Mouse (Mus musculus): Measurements from ENCODE around the gene Adprh. TPM values are rescaled to one million over a fixed set of nuclear protein-coding genes. Genes with fewer than 3 reads are reported as not detected.

Adprh gene
- 118 TPM for polyA plus RNA-seq (2017; shearing (Covaris generic))

DNA sequence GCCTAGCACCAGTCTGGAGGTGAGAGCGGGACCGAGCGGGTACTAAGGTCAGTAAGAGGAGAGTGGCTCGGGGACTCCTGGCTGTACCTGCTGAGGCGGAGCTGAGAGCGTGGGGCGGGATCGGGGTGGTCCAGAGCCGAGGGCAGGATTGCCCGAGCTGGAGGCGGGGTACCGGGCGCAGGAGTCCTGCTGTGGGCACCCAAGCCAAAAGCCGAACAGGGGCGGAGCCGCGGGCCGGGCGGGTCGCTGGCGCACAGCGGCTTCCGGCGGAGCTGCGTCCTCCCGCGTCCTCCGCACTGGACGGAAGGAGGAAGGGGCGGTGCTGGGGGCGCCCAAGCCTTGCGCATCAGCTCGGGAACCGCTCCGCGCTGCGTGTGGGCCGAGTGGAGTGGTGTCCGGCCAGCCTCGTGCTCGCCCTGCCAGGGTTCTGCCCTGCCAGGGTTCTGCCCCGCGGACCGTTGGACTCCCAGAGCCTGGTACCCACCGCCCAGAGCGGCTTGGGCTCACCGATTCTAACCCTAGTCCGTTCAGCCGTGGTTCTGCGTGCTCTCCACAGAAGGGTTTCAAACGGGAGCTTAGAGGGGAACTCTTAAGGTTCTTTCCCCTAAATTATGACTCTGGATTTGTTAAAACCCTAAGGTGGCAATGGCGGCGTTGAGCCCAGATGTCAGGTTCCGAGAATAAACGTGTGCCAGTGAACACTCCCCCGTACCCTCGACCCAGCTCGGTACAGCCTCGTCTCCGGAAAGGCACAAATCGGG, at the start of gene Adprh:
Adprh (minus strand) TSS at position 262 of the 761 bp plus-strand sequence.

DNA sequence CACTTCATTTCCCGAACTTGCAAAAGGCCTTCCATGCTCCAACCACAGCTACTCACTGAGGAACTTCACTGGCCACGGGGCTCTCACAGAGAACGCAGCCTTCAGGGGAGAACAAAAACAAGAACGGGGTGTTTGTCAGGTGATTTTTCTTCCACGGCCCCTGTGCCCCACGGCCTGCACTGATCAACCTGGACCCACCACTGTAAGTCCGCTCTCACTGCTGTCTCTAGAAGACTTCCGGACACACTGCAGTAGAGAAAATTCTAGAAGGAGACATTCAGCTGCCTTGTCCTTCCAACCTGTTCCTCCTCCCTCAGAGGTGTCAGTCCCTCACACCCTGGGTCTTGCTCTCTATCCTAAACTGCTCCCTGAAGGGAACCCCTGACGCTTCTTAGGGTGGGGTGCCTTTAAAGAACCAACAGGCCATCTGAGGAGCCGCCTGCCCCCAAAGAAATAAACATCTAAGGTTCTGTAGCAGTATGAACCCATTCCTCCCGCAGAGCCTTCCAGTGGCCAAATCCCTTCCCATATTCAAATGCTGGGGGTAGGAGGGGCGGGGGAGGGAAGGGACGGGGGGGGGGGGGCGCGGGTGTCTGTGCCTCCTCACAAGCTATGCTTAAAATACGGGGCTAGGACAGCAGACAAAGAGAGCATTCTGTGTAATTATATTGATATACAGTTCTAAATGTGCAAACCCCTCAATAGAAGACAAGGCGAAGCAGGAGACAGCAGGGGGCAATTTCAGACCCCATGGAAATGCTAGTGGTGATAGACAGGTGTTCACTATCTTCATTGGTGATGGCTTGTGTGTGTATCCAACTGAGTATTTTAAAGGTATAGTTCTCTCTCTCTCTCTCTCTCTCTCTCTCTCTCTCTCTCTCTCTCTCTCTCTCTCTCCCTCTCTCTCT, 3.3 kb upstream of the Adprh start, which contains the start of gene Cd80:
Cd80 (plus strand) TSS at position 51 of the 908 bp plus-strand sequence.

DNA sequence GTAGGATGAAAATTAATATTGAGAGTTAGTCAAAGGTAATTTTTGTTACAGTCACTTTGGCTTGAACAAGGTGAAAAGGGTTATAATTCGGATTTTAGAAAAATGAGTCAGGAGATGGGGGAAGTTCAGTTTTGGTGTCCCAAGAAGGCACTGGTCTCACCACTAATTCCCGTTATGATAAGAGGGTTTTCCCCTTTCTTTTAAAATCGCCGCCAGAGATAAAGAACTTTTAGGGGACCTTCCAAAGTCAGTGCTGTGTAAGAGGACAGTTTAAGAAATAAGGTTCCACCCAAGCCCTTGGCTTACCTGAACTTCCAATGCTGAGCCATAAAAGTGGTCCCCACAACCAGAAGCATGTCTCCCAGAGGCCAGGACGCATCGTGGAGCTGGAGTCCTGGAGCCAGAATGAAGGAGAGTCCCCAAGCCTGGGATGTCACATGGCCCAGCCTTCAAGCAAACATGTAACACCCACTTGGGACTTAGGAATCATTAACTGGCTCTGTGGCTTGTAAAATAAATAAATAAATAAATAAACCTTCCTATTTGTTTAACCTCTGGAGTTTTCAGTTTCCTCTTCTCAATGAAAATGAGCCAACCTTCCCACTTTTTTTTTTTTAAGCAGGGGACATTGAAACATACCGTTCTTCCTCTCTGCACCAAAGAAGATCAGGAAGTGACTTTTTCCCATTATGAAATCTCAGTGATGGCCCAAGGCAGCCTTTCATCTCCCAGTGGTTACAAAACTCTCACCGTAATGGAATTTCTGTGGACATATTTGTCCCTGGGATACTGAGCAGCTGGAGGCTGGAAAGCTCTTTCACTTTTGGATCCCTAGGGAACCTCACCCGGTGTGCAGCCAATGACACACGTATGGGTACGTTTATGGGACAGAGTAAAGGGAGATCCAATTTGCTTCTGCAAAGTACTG, 19.7 kb downstream of the Adprh start, which contains the start of gene Pla1a:
Pla1a (minus strand) TSS at position 648 of the 928 bp plus-strand sequence.

Other genes with a start within 250 kb of the Adprh start
- gene Nr1i2, start 157.9 kb downstream of the Adprh start, polyA plus RNA-seq (2017; shearing (Covaris generic)) = not detected
- not detected for gene Maats1, start 110.6 kb downstream of the Adprh start, polyA plus RNA-seq (2017; shearing (Covaris generic))
- gene Cox17, start 105.7 kb downstream of the Adprh start, polyA plus RNA-seq (2017; shearing (Covaris generic)) = 238 TPM
- gene Gm21987, start 105.7 kb downstream of the Adprh start, polyA plus RNA-seq (2017; shearing (Covaris generic)) = not detected
- gene Popdc2, start 90.5 kb downstream of the Adprh start, polyA plus RNA-seq (2017; shearing (Covaris generic)) = 1.4 TPM
- gene Pla1a, start 19.6 kb downstream of the Adprh start, polyA plus RNA-seq (2017; shearing (Covaris generic)) = not detected
- gene Cd80, start 2.9 kb upstream of the Adprh start, polyA plus RNA-seq (2017; shearing (Covaris generic)) = 3.5 TPM
- 8.9 TPM for gene Timmdc1, start 70.0 kb upstream of the Adprh start, polyA plus RNA-seq (2017; shearing (Covaris generic))
- 53.5 TPM for gene Poglut1, start 97.6 kb upstream of the Adprh start, polyA plus RNA-seq (2017; shearing (Covaris generic))
- 53.8 TPM for gene Tmem39a, start 106.0 kb upstream of the Adprh start, polyA plus RNA-seq (2017; shearing (Covaris generic))